ENCODE assay signal across 26 mouse cellular contexts in genomic region chr12:63380681-63381080, GRCm38 (mm10).
DNase-seq lines count a peak whose midpoint lies in the region; ATAC-seq and TF ChIP-seq lines count a peak whose summit lies in the region.
"Had no signal": no experiment of that assay in that cellular context is flagged by ENCODE, and none has a peak within 500 bp of the region (broad histone marks: within the 10 kb centered on the region; RNA-seq: fewer than 3 reads in every experiment).

No protein-coding gene starts in this region.

- 71% methylated on average over 3 of the region's 3 CpGs for WGBS in forebrain, embryonic 12.5 days
- WGBS in hindbrain, embryonic 12.5 days: 77% methylated on average over 3 of the region's 3 CpGs

- H3K9me3 ChIP-seq in E14TG2a.4 (ENCODE audit: low read length): no peaks in the 10 kb centered on the region
- no peaks in the 10 kb centered on the region for H3K9me3 ChIP-seq in forebrain, embryonic 12.5 days
- H3K9me3 ChIP-seq in hindbrain, embryonic 12.5 days (replicated peaks): no peaks in the 10 kb centered on the region
- H3K9me3 ChIP-seq: embryonic facial prominence, embryonic 12.5 days; forebrain, embryonic 13.5 days; heart, embryonic 10.5 days; hindbrain, embryonic 13.5 days; intestine, embryonic 15.5 days; kidney, embryonic 15.5 days had no signal

- TF ChIP-seq CTCF in E14TG2a.4 (conservative IDR thresholded peaks at IDR 0.05; ENCODE audit: low read length): peak; percentile 49

- no peaks in the 10 kb centered on the region for H3K27me3 ChIP-seq in E14TG2a.4 (ENCODE audit: insufficient read depth, low read length)
- H3K27me3 ChIP-seq in forebrain, embryonic 12.5 days: no peaks in the 10 kb centered on the region
- H3K27me3 ChIP-seq in hindbrain, embryonic 12.5 days: no peaks in the 10 kb centered on the region
- H3K27me3 ChIP-seq: embryonic facial prominence, embryonic 12.5 days; forebrain, embryonic 13.5 days; hindbrain, embryonic 13.5 days; intestine, embryonic 15.5 days; kidney, embryonic 15.5 days had no signal

- ATAC-seq in forebrain, embryonic 12.5 days (ENCODE audit: low FRiP score): no peak
- no peak for ATAC-seq in hindbrain, embryonic 12.5 days (ENCODE audit: low FRiP score)
- ATAC-seq: CD4-positive, CD25-positive, alpha-beta regulatory T cell, adult 4 months; forebrain, embryonic 13.5 days; forebrain, postnatal 0 days; intestine, embryonic 15.5 days had no signal

- H3K4me1 ChIP-seq in E14TG2a.4 (replicated peaks; ENCODE audit: low read depth, low read length): no peaks in the 10 kb centered on the region
- H3K4me1 ChIP-seq in forebrain, embryonic 12.5 days: no peaks in the 10 kb centered on the region
- no peaks in the 10 kb centered on the region for H3K4me1 ChIP-seq in hindbrain, embryonic 12.5 days
- H3K4me1 ChIP-seq: embryonic facial prominence, embryonic 12.5 days; forebrain, embryonic 13.5 days; heart, embryonic 10.5 days; hindbrain, embryonic 13.5 days; intestine, embryonic 15.5 days; kidney, embryonic 15.5 days had no signal

- H3K4me3 ChIP-seq in E14TG2a.4 (replicated peaks; ENCODE audit: low read length): no peak overlapping the region
- H3K4me3 ChIP-seq in forebrain, embryonic 12.5 days (replicated peaks): no peak overlapping the region
- H3K4me3 ChIP-seq in hindbrain, embryonic 12.5 days: no peak overlapping the region
- H3K4me3 ChIP-seq: embryonic facial prominence, embryonic 12.5 days; forebrain, embryonic 13.5 days; gastrocnemius, adult 2 months; heart, embryonic 10.5 days; hindbrain, embryonic 13.5 days; intestine, embryonic 15.5 days; kidney, embryonic 15.5 days had no signal

- no peaks in the 10 kb centered on the region for H3K36me3 ChIP-seq in E14TG2a.4 (ENCODE audit: insufficient read depth, low read length)
- no peaks in the 10 kb centered on the region for H3K36me3 ChIP-seq in forebrain, embryonic 12.5 days (replicated peaks)
- H3K36me3 ChIP-seq in hindbrain, embryonic 12.5 days: no peaks in the 10 kb centered on the region
- H3K36me3 ChIP-seq: embryonic facial prominence, embryonic 12.5 days; heart, embryonic 10.5 days; hindbrain, embryonic 13.5 days; intestine, embryonic 15.5 days; kidney, embryonic 15.5 days had no signal

- DNase-seq in embryo, embryonic 10 days (ENCODE audit: low spot score): peak; percentile 10
- DNase-seq in embryo, embryonic 11 days: no peak
- peak; percentile 51 for DNase-seq in R1 (ENCODE audit: low read depth, low spot score)
- DNase-seq in thymus, adult 18-20 months: no peak
- DNase-seq: adrenal gland, adult 2 months; B cell, adult 2 months; cerebellum, adult 11-12 months; cerebellum, adult 9-10 months; cerebellum, postnatal 25 days; forebrain, postnatal 0 days; gastrocnemius, adult 2 months; gastrocnemius, postnatal 36 days; heart, adult 18-20 months; heart, postnatal 10 days; heart, postnatal 4 days; kidney, adult 2 months had no signal

- no peak overlapping the region for H3K4me2 ChIP-seq in forebrain, embryonic 12.5 days
- H3K4me2 ChIP-seq in hindbrain, embryonic 12.5 days (replicated peaks): no peak overlapping the region
- H3K4me2 ChIP-seq: embryonic facial prominence, embryonic 12.5 days; forebrain, embryonic 13.5 days; hindbrain, embryonic 13.5 days; intestine, embryonic 15.5 days; kidney, embryonic 15.5 days had no signal

- H3K9ac ChIP-seq in forebrain, embryonic 12.5 days: no peak overlapping the region
- H3K9ac ChIP-seq in hindbrain, embryonic 12.5 days: no peak overlapping the region
- H3K9ac ChIP-seq: embryonic facial prominence, embryonic 12.5 days; forebrain, embryonic 13.5 days; forebrain, postnatal 0 days; hindbrain, embryonic 13.5 days; intestine, embryonic 15.5 days; kidney, embryonic 15.5 days had no signal

- no peak overlapping the region for H3K27ac ChIP-seq in forebrain, embryonic 12.5 days
- H3K27ac ChIP-seq in hindbrain, embryonic 12.5 days: no peak overlapping the region
- H3K27ac ChIP-seq: embryonic facial prominence, embryonic 12.5 days; forebrain, embryonic 13.5 days; gastrocnemius, adult 2 months; heart, embryonic 10.5 days; hindbrain, embryonic 13.5 days; intestine, embryonic 15.5 days; kidney, embryonic 15.5 days had no signal

Comparison
In these comparisons a context has a peak if more than half of its experiments do, and no peak if none do; other contexts are left out.
1. DNase-seq: peak in embryo, embryonic 10 days (single experiment) and R1 (single experiment); none in embryo, embryonic 11 days (single experiment) and thymus, adult 18-20 months (0 of 2).